Mouse (Mus musculus) kidney, embryonic 16.5 days (tissue): ENCODE measurements around the gene Ano10. TPM values are rescaled to one million over a fixed set of nuclear protein-coding genes. Genes with fewer than 3 reads are reported as not detected.

Source experiments
- ATAC-seq: fragments of 200-750 bp; cut with Nextera tagmentation; 2 replicates; pipeline ENCODE4 v1.8.0; 2017; ENCODE audit warnings: moderate TSS enrichment; ENCODE audit not compliant: low FRiP score, low TSS enrichment
- H3K27ac ChIP-seq: fragments of 300-500 bp; sonication (generic); 2 replicates; pipeline ENCODE4 v1.5.1; 2014; ENCODE audit warnings: low read length
- H3K27me3 ChIP-seq: fragments of 300-500 bp; sonication (generic); 2 replicates; pipeline ENCODE4 v1.6.1; 2014; ENCODE audit warnings: low read length, control low read depth, mixed read lengths; ENCODE audit not compliant: insufficient read depth
- H3K36me3 ChIP-seq: fragments of 300-500 bp; sonication (generic); 2 replicates; pipeline ENCODE4 v1.6.1; 2014; ENCODE audit warnings: low read length, control low read depth, mixed read lengths; ENCODE audit not compliant: insufficient read depth
- H3K4me1 ChIP-seq: fragments of 300-500 bp; sonication (generic); 2 replicates; pipeline ENCODE4 v1.6.1; 2014; ENCODE audit warnings: low read length, control low read depth, mixed read lengths; ENCODE audit not compliant: insufficient read depth
- H3K4me2 ChIP-seq: fragments of 300-500 bp; sonication (generic); replicated peaks from 2 replicates; pipeline ENCODE4 v1.6.1; 2014; ENCODE audit warnings: low read depth, low read length
- H3K4me3 ChIP-seq: fragments of 300-500 bp; sonication (generic); 2 replicates; pipeline ENCODE4 v1.5.1; 2014; ENCODE audit warnings: mild to moderate bottlenecking, low read length
- H3K9ac ChIP-seq: fragments of 300-500 bp; sonication (generic); replicated peaks from 2 replicates; pipeline ENCODE4 v1.6.1; 2014; ENCODE audit warnings: low read length
- H3K9me3 ChIP-seq: fragments of 300-500 bp; sonication (generic); 2 replicates; pipeline ENCODE4 v1.6.1; 2016; ENCODE audit warnings: low read length, control low read depth
- WGBS: fragments of 180-500 bp; shearing (Covaris S2); extraction: QIAGEN DNeasy Blood & Tissue Kit; methylation state at CpG from one replicate; pipeline ENCODE4 v1.1.7; 2014; 5-methylcytosine and 5-hydroxymethylcytosine counted together
- polyA plus RNA-seq: library from polyadenylated mRNA; unstranded; fragments of >200 nt; fragmentation: Nextera tagmentation; extraction: Ambion mirVana; gene quantifications from 2 replicates; pipeline ENCODE4 v1.2.1, GENCODE M21; 2015

The Ano10 gene
- polyA plus RNA-seq, 1 experiment from 2014 or later = 39.6 TPM

GRCm38 (mm10) chr9:122254386-122254785 is 39.8 kb downstream of the Ano10 start:
- peaks cover 15% of the 10 kb centered on the region; the same call in 1 of the 2 replicates for H3K36me3 ChIP-seq

GRCm38 (mm10) chr9:122252113-122252512 is 42.1 kb downstream of the Ano10 start:
- Histone ChIP-seq H3K4me1 (no peaks in the 10 kb centered on the region), H3K9me3 (no peaks in the 10 kb centered on the region), H3K27ac (no peak overlapping the region), H3K4me2 (no peak overlapping the region), H3K9ac (no peak overlapping the region), H3K27me3 (no peaks in the 10 kb centered on the region), H3K36me3 (peaks cover 15% of the 10 kb centered on the region; the same call in 1 of the 2 replicates), H3K4me3 (no peak overlapping the region)
- no peak for ATAC-seq
- 77% methylated on average over 1 of the region's 1 CpGs for WGBS

More at GRCm38 (mm10) chr9:122254386-122254785, 39.8 kb downstream of the Ano10 start:
- Histone ChIP-seq H3K4me2 (no peak overlapping the region), H3K9ac (no peak overlapping the region), H3K9me3 (no peaks in the 10 kb centered on the region), H3K27me3 (no peaks in the 10 kb centered on the region), H3K4me3 (no peak overlapping the region), H3K27ac (no peak overlapping the region), H3K4me1 (no peaks in the 10 kb centered on the region)
- 92% methylated on average over 3 of the region's 3 CpGs for WGBS
- ATAC-seq = no peak

- WGBS = 33% methylated on average over 8 of the region's 8 CpGs
These were observed 46.1 kb downstream of the Ano10 start for GRCm38 (mm10) chr9:122248168-122248567.

GRCm38 (mm10) chr9:122247430-122248027 is 46.7 kb downstream of the Ano10 start:
- peak; percentile 68 for ATAC-seq
- 44% methylated on average over 13 of the region's 13 CpGs for WGBS

More at GRCm38 (mm10) chr9:122248168-122248567, 46.1 kb downstream of the Ano10 start:
- H3K4me3 ChIP-seq = no peak overlapping the region
- H3K4me1 ChIP-seq = no peaks in the 10 kb centered on the region
- H3K4me2 ChIP-seq = no peak overlapping the region
- no peak overlapping the region for H3K9ac ChIP-seq
- no peaks in the 10 kb centered on the region for H3K27me3 ChIP-seq
- H3K27ac ChIP-seq = no peak overlapping the region
- peaks cover 11% of the 10 kb centered on the region; the same call in 1 of the 2 replicates for H3K36me3 ChIP-seq
- no peaks in the 10 kb centered on the region for H3K9me3 ChIP-seq
- ATAC-seq = peak; percentile 62; the same call in 1 of the 2 replicates

GRCm38 (mm10) chr9:122245879-122246278 is 48.3 kb downstream of the Ano10 start:
- ATAC-seq = no peak
- Histone ChIP-seq H3K4me2 (no peak overlapping the region), H3K27ac (no peak overlapping the region), H3K36me3 (peaks cover 3% of the 10 kb centered on the region; the same call in 1 of the 2 replicates), H3K9ac (no peak overlapping the region), H3K4me1 (no peaks in the 10 kb centered on the region), H3K4me3 (no peak overlapping the region), H3K27me3 (no peaks in the 10 kb centered on the region), H3K9me3 (no peaks in the 10 kb centered on the region)
- WGBS = 80% methylated on average over 8 of the region's 8 CpGs

More at GRCm38 (mm10) chr9:122247430-122248027, 46.7 kb downstream of the Ano10 start:
- Histone ChIP-seq H3K4me1 (no peaks in the 10 kb centered on the region), H3K4me2 (no peak overlapping the region), H3K9me3 (no peaks in the 10 kb centered on the region), H3K27ac (no peak overlapping the region), H3K27me3 (no peaks in the 10 kb centered on the region), H3K4me3 (no peak overlapping the region), H3K9ac (no peak overlapping the region), H3K36me3 (peaks cover 8% of the 10 kb centered on the region; the same call in 1 of the 2 replicates)

GRCm38 (mm10) chr9:122245471-122245870 is 48.8 kb downstream of the Ano10 start:
- 75% methylated on average over 4 of the region's 4 CpGs for WGBS
- ATAC-seq = no peak
- H3K4me3 ChIP-seq = no peak overlapping the region
- no peak overlapping the region for H3K4me2 ChIP-seq
- H3K27ac ChIP-seq = no peak overlapping the region
- no peaks in the 10 kb centered on the region for H3K9me3 ChIP-seq
- no peak overlapping the region for H3K9ac ChIP-seq
- H3K4me1 ChIP-seq = no peaks in the 10 kb centered on the region
- H3K36me3 ChIP-seq = peaks cover 1% of the 10 kb centered on the region; the same call in 1 of the 2 replicates
- H3K27me3 ChIP-seq = no peaks in the 10 kb centered on the region

GRCm38 (mm10) chr9:122244800-122245165 is 49.4 kb downstream of the Ano10 start:
- Histone ChIP-seq H3K4me1 (no peaks in the 10 kb centered on the region), H3K36me3 (no peaks in the 10 kb centered on the region), H3K9ac (no peak overlapping the region), H3K27ac (no peak overlapping the region), H3K4me2 (no peak overlapping the region), H3K9me3 (no peaks in the 10 kb centered on the region), H3K27me3 (no peaks in the 10 kb centered on the region), H3K4me3 (no peak overlapping the region)
- no peak for ATAC-seq
- 28% methylated on average over 2 of the region's 2 CpGs for WGBS

- H3K9ac ChIP-seq = no peak overlapping the region
- H3K4me1 ChIP-seq = no peaks in the 10 kb centered on the region
- H3K4me2 ChIP-seq = no peak overlapping the region
- H3K27ac ChIP-seq = no peak overlapping the region
- H3K27me3 ChIP-seq = no peaks in the 10 kb centered on the region
- no peak for ATAC-seq
- H3K4me3 ChIP-seq = no peak overlapping the region
- 37% methylated on average over 4 of the region's 4 CpGs for WGBS
- H3K36me3 ChIP-seq = no peaks in the 10 kb centered on the region
- H3K9me3 ChIP-seq = no peaks in the 10 kb centered on the region
These were observed 50.0 kb downstream of the Ano10 start for GRCm38 (mm10) chr9:122244080-122244799.

- no peak overlapping the region for H3K27ac ChIP-seq
- H3K9me3 ChIP-seq = no peaks in the 10 kb centered on the region
- H3K4me1 ChIP-seq = no peaks in the 10 kb centered on the region
- H3K4me2 ChIP-seq = no peak overlapping the region
- H3K9ac ChIP-seq = no peak overlapping the region
- ATAC-seq = 0 out of 2 replicates have a peak, but pooled peaks have one; percentile 67
- WGBS = 64% methylated on average over 1 of the region's 1 CpGs
- H3K27me3 ChIP-seq = no peaks in the 10 kb centered on the region
- H3K36me3 ChIP-seq = no peaks in the 10 kb centered on the region
- H3K4me3 ChIP-seq = no peak overlapping the region
These were observed 50.9 kb downstream of the Ano10 start for GRCm38 (mm10) chr9:122243297-122243696.

GRCm38 (mm10) chr9:122242856-122243255 is 51.4 kb downstream of the Ano10 start:
- H3K27ac ChIP-seq = no peak overlapping the region
- H3K9ac ChIP-seq = no peak overlapping the region
- H3K4me2 ChIP-seq = no peak overlapping the region
- no peaks in the 10 kb centered on the region for H3K9me3 ChIP-seq
- 0 out of 2 replicates have a peak, but pooled peaks have one; percentile 46 for ATAC-seq
- no peaks in the 10 kb centered on the region for H3K4me1 ChIP-seq
- WGBS = 8% methylated on average over 7 of the region's 7 CpGs
- H3K36me3 ChIP-seq = no peaks in the 10 kb centered on the region
- H3K27me3 ChIP-seq = no peaks in the 10 kb centered on the region
- no peak overlapping the region for H3K4me3 ChIP-seq
